Mouse (Mus musculus) limb, embryonic 12.5 days (tissue): Measurements from ENCODE around the gene 2610001J05Rik. TPM values are rescaled to one million over a fixed set of nuclear protein-coding genes. Genes with fewer than 3 reads are reported as not detected.
"Not testable (repeated sequence)": the region's sequence is repeated elsewhere in the genome, so short reads cannot be mapped to it uniquely, and the experiment has no call there.

Source experiments
- ATAC-seq: fragments of 200-750 bp; cut with Nextera tagmentation; 2 replicates; pipeline ENCODE4 v1.8.0; 2017; ENCODE audit warnings: low read depth, moderate TSS enrichment; ENCODE audit not compliant: insufficient number of reproducible peaks, insufficient read depth, low FRiP score, low TSS enrichment
- H3K27ac ChIP-seq: fragments of 300-500 bp; sonication (generic); 2 replicates; pipeline ENCODE4 v1.5.1; 2016; ENCODE audit warnings: mild to moderate bottlenecking, moderate library complexity
- H3K27me3 ChIP-seq: fragments of 300-500 bp; sonication (generic); 2 replicates; pipeline ENCODE4 v1.6.1; 2016; ENCODE audit warnings: mild to moderate bottlenecking, moderate library complexity
- H3K36me3 ChIP-seq: fragments of 300-500 bp; sonication (generic); 2 replicates; pipeline ENCODE4 v1.6.1; 2016; ENCODE audit warnings: mild to moderate bottlenecking, moderate library complexity
- H3K4me1 ChIP-seq: fragments of 300-500 bp; sonication (generic); replicated peaks from 2 replicates; pipeline ENCODE4 v1.6.1; 2016
- H3K4me2 ChIP-seq: fragments of 300-500 bp; sonication (generic); 2 replicates; pipeline ENCODE4 v1.6.1; 2016; ENCODE audit warnings: mild to moderate bottlenecking, moderate library complexity
- H3K4me3 ChIP-seq: fragments of 300-500 bp; sonication (generic); replicated peaks from 2 replicates; pipeline ENCODE4 v1.5.1; 2016; ENCODE audit warnings: mild to moderate bottlenecking
- H3K9ac ChIP-seq: fragments of 300-500 bp; sonication (generic); replicated peaks from 2 replicates; pipeline ENCODE4 v1.6.1; 2016; ENCODE audit warnings: mild to moderate bottlenecking, moderate library complexity
- H3K9me3 ChIP-seq: fragments of 300-500 bp; sonication (generic); 2 replicates; pipeline ENCODE4 v1.6.1; 2016; ENCODE audit warnings: mild to moderate bottlenecking, moderate library complexity
- WGBS: fragments of 180-500 bp; shearing (Covaris S2); methylation state at CpG from one replicate; pipeline ENCODE4 v1.1.7; 2016; 5-methylcytosine and 5-hydroxymethylcytosine counted together
- polyA plus RNA-seq: library from polyadenylated mRNA; unstranded; fragments of >200 nt; fragmentation: Nextera tagmentation; extraction: Ambion mirVana; gene quantifications from 2 replicates; pipeline ENCODE4 v1.2.1, GENCODE M21; 2016

The 2610001J05Rik gene
- polyA plus RNA-seq, 1 experiment from 2014 or later, result 99.3 TPM

DNA sequence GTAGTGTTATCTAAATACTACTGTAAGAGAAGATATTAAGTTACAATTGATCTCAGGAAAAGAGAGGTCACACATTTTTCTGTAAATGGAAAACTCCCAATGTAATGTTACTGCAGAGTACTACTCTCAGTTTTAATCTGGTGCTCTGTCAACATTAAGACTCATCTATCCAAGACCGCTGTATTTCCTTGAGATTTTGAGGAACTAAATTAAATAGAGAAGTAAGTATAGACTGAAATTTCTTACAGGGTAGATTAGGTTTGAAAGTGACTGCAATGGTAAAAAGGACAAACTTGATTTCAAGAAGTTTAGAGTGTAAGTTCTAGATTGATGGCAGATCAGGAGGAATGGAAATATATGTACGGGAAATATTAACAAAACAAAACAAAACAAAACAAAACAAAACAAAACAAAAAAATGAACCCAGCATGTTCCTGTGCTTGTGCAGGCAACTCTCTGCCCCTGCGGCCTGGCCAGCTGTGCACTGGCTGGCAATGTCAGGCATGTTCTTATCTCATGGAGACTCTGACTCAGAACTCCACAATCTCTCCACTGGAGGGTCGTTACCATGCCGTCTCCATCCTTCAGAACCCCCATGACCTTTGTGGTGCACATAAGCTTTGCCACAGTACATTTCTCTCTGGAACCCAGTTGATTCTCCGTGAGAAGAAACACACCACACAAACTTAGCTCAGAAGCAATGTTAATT, 11.3 kb downstream of the 2610001J05Rik start:
- no peaks in the 10 kb centered on the region for H3K27me3 ChIP-seq
- ATAC-seq, result no peak
- no peak overlapping the region for H3K27ac ChIP-seq
- H3K4me1 ChIP-seq, result no peaks in the 10 kb centered on the region
- H3K4me3 ChIP-seq, result no peak overlapping the region
- no peaks in the 10 kb centered on the region for H3K36me3 ChIP-seq
- H3K9me3 ChIP-seq, result no peaks in the 10 kb centered on the region
- H3K4me2 ChIP-seq, result no peak overlapping the region
- no peak overlapping the region for H3K9ac ChIP-seq
- WGBS, result 89% methylated on average over 6 of the region's 6 CpGs

DNA sequence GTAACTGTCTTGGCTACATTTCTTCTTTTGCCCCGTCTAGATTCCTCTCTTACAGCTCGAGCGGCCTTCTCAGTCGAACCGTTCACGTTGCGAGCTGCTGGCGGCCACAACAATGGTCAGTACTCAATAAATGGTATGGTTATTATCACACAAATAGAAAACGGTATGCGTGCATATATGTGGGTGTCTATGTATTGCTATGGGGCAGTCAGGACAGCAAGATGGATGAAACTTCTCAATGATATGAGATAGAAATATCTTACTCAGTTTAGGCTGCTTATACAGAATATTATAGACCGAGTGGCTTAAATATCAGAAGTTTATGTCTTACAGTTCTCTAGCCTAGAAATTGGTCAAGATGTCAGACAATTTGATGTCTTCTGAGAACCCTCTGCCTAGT, 17.1 kb downstream of the 2610001J05Rik start:
- Histone ChIP-seq H3K4me1 (no peaks in the 10 kb centered on the region), H3K9me3 (no peaks in the 10 kb centered on the region), H3K9ac (no peak overlapping the region), H3K4me2 (peak overlapping the region; percentile 27), H3K36me3 (no peaks in the 10 kb centered on the region), H3K27me3 (no peaks in the 10 kb centered on the region), H3K4me3 (no peak overlapping the region), H3K27ac (no peak overlapping the region)
- peak; percentile 42; the same call in 1 of the 2 replicates for ATAC-seq
- WGBS, result 26% methylated on average over 11 of the region's 11 CpGs

DNA sequence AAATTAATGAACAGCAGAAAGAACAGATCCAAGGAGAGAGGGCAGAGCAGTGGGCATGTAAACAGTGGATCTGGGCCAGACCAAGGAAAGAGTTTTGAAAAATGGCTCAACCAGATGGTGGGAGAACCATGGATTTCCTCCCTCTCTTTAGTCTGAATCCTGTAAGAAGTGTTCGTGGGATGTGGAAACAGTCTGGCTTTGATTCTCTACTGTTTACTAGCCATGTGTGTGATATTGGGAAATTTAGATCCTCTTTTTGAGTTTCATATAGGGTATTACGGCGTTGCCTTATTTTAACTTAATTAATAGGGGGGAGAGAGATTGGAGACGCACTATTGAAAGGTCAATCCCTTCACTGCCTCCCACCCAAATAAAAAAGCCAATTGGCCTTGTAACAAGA, 18.1 kb downstream of the 2610001J05Rik start:
- 59% methylated on average over 4 of the region's 4 CpGs for WGBS
- no peaks in the 10 kb centered on the region for H3K9me3 ChIP-seq
- no peaks in the 10 kb centered on the region for H3K4me1 ChIP-seq
- no peak for ATAC-seq
- no peaks in the 10 kb centered on the region for H3K27me3 ChIP-seq
- no peak overlapping the region for H3K27ac ChIP-seq
- H3K4me3 ChIP-seq, result no peak overlapping the region
- no peak overlapping the region for H3K4me2 ChIP-seq
- no peak overlapping the region for H3K9ac ChIP-seq
- H3K36me3 ChIP-seq, result no peaks in the 10 kb centered on the region

DNA sequence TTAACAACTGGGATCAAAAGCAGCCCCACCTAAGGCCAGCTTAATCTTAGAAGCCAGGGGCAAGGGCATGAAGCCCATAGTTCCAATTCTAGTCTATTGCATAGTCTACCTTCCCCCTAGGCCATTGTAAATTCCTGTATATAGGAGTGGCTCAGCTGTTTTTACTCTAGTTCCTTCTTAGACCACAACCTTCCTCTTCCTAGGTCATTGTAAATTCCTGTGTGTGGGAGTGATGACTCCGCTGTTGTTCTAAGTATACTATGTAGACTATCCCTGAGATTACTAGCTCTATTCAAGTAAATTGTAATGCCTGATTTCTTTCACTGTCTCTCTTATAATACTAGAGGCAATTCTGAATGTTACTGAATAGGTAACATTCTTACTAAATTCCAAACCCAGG, 25.3 kb downstream of the 2610001J05Rik start:
- ATAC-seq, H3K9ac ChIP-seq, H3K9me3 ChIP-seq, H3K4me3 ChIP-seq, H3K36me3 ChIP-seq, H3K4me2 ChIP-seq, H3K27ac ChIP-seq, H3K4me1 ChIP-seq, H3K27me3 ChIP-seq: not testable (repeated sequence)
- WGBS, result 84% methylated on average over 1 of the region's 1 CpGs

DNA sequence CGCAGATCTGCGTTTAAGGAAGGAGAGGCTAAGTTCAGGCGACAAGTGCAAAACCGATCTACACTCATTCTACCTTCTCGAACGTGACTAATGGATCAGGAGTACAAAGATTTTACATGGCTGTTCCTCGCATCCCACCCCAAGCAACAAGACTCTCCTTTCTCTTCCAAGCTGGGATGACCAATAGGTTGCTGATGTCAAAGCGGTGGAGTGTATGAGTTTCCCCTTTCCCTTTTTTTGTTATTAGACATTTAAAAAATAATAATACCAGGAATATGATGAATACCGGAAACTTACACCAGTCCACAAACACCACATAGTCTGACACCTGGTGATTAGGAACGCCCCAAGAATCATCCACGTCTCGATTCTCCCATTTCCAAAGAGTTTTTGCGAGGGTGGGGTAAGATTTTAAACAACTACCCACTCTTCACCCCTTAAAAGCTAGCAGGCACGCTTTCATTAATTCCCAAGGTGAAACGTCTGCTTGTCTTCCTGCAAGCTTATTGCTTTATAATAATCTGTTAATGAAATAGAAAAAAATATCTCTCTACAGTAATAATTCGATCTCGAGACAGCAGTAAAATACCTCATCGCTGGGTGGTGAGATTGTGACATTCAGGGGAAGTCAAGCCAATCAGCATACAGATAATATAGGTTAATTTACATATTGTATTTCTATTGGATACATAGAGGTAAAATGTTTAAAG, 31.8 kb downstream of the 2610001J05Rik start, which contains the start of gene Gpr85:
Gene Gpr85 (minus strand): TSS at position 598 of the 710 bp plus-strand sequence.
- no peak for ATAC-seq
- H3K9me3 ChIP-seq, result no peaks in the 10 kb centered on the region
- H3K4me2 ChIP-seq, result peak within 1 kb of the TSS; percentile 78
- no peaks in the 10 kb centered on the region for H3K36me3 ChIP-seq
- peaks cover 3% of the 10 kb centered on the region; the same call in 1 of the 2 replicates for H3K4me1 ChIP-seq
- H3K4me3 ChIP-seq, result peak within 1 kb of the TSS; percentile 61
- H3K27ac ChIP-seq, result peak within 1 kb of the TSS; percentile 86
- H3K27me3 ChIP-seq, result peaks cover 7% of the 10 kb centered on the region; the same call in 1 of the 2 replicates
- peak within 1 kb of the TSS; percentile 84 for H3K9ac ChIP-seq
- 40% methylated on average over 18 of the region's 18 CpGs for WGBS

DNA sequence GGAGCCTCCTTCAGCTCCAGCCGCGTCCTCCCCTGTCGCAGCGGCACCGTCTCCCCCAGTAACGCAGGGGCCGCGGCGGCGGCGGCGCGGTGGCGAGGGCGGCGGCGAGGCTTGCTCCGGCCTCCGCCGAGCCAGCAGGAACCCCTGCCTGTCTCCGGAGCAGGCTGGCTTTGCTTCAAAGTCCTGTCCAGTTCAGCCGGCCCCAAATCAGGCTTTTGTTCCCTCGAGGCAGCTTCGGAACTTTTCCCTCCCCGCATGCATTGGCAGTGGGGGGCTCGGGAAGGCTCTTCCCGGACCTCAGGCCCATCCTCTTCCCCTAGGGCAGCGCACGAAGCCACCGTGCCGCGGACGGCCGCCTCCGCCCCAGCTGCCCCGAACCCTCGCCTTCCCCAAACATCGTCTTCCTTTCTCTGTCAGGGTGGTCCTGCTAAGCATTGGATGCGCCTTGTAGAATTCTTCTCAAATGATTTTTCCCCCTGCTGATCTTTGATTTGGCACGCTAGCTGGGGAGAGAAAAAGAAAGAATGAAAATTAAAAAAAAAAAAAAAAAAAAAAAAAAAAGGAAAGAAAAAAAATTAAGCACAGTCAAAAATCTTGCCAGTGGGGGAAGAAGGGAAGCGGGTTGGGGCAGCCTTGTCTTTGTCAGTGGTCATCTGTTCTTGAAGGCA, 32.5 kb downstream of the 2610001J05Rik start:
- under 1% methylated on average over 41 of the region's 41 CpGs for WGBS
- H3K36me3 ChIP-seq, result no peaks in the 10 kb centered on the region
- H3K4me2 ChIP-seq, result peak overlapping the region; percentile 78
- no peaks in the 10 kb centered on the region for H3K9me3 ChIP-seq
- peak; percentile 75 for ATAC-seq
- H3K4me3 ChIP-seq, result peak overlapping the region; percentile 61
- peak overlapping the region; percentile 86 for H3K27ac ChIP-seq
- peaks cover 3% of the 10 kb centered on the region; the same call in 1 of the 2 replicates for H3K4me1 ChIP-seq
- H3K27me3 ChIP-seq, result peaks cover 7% of the 10 kb centered on the region; the same call in 1 of the 2 replicates
- peak overlapping the region; percentile 84 for H3K9ac ChIP-seq

DNA sequence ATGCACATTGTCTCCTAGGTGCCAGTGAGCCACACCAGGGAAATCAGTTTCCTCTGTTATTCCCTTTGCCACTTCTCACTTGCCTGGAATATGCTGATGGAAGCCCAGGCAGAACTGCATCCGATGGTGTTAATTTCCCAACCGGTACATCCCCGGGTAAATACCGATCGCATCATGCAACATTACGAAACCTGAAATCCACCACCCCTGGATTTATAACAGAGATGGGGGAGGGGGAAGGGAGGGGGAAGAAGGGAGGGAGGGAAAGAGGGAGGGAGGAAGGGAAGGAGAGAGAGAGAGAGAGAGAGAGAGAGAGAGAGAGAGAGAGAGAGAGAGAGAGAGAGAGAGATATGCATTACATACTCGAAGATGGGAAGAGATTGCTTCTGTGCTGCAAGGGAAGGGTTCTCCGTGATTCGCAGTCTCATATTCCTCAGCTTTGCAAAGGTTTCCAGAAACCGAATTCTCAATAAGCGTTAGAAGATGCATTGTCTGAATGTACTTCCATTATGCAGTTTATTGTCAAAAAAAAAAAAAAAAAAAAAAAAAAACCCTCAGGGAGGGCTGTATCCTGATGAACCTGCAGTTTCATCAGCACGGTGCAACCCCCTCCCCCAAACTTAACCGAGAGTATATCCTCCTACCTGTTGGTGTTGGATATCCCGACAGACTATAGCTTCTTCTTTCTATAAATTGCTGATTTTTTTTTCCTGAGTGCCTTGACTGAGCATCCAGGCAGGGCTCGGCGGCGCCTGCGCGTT, 33.2 kb downstream of the 2610001J05Rik start:
- peak overlapping the region; percentile 61 for H3K4me3 ChIP-seq
- H3K4me2 ChIP-seq, result peak overlapping the region; percentile 78
- WGBS, result 1% methylated on average over 19 of the region's 19 CpGs
- no peaks in the 10 kb centered on the region for H3K9me3 ChIP-seq
- H3K36me3 ChIP-seq, result no peaks in the 10 kb centered on the region
- peaks cover 3% of the 10 kb centered on the region; the same call in 1 of the 2 replicates for H3K4me1 ChIP-seq
- peak overlapping the region; percentile 86 for H3K27ac ChIP-seq
- ATAC-seq, result peak; percentile 79
- peak overlapping the region; percentile 84 for H3K9ac ChIP-seq
- H3K27me3 ChIP-seq, result peaks cover 7% of the 10 kb centered on the region; the same call in 1 of the 2 replicates

DNA sequence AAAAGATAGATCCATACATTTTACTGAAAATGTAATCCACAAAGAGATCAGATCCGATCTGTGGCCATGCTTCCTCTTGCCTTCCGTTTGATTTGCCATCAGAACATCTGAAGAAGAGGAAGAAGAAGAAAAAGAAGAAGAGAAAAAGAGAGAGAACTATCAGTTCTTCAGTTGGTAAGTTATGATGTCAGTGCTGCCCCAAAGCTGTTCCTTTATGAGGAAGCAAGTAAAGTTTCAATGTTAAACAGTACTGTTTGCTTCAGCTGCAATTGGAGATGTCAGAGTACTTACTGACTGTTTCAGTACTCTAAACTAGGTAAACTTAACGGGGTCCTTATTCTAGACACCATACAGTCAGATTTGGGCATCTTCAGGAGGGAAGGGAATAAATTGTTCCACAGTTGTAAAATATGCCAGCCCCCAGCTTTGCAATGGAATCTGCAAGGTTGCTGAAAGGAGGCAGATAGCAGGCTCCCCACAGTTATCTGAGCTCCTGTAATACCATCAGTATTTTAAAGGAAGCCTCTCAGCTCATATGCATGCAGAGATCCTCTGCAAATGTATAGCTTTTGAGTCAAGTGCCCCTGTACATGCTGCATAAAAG, 34.2 kb downstream of the 2610001J05Rik start:
- WGBS, result 72% methylated on average over 3 of the region's 3 CpGs
- 0 out of 2 replicates have a peak overlapping the region, but pooled peaks have one; percentile 78 for H3K4me2 ChIP-seq
- no peak overlapping the region for H3K9ac ChIP-seq

DNA sequence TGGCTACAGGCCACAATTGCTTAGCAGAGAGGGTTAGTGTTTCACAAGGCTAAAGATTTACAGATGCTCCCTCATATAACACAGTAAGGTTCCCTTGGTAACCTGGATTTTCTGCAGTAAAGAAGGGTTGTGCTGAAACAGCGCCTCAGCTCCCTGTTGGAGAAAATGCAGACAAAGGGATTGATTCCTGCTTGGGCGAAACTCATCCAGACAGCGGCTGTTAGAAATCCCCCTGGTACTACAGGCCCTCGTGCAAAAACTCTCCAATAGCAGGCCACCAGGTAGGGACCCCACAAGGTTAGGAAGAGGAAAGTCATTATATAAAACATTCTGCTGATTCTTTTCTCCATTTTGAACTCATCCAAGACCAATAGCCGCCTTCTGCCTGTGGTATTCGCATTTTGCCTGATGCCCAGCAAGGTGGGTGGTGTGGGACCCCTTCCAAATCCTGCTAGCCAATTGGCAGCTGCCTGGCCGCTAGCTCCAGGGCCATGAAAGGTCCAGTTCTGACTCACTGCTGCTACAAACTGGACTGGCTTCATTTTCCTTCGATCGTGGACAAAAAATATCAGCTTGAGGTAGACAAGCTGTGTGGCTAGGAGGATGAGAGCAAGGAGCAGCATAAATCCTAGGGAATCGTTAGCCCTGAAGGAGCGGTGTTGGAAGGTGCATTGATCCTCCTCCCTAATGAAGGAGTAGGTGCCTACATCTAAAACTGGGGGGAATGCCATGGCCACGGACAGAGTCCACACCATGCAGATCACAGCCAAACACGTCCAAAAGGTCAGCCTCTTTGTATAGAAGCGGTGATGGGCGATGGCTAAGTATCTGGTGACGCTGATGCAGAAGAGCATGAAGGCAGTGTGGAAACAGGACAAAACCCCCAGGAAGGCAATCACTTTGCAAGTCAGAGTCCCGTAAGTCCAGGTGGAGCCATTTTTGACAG, 35.3 kb downstream of the 2610001J05Rik start:
- peaks cover 7% of the 10 kb centered on the region; the same call in 1 of the 2 replicates for H3K27me3 ChIP-seq
- H3K4me2 ChIP-seq, result peak overlapping the region; percentile 2; the same call in 1 of the 2 replicates
- H3K4me1 ChIP-seq, result peaks cover 3% of the 10 kb centered on the region; the same call in 1 of the 2 replicates
- H3K4me3 ChIP-seq, result no peak overlapping the region
- H3K9me3 ChIP-seq, result no peaks in the 10 kb centered on the region
- 67% methylated on average over 17 of the region's 17 CpGs for WGBS
- peak; percentile 53; the same call in 1 of the 2 replicates for ATAC-seq
- H3K27ac ChIP-seq, result peak overlapping the region; percentile 50; the same call in 1 of the 2 replicates
- H3K36me3 ChIP-seq, result no peaks in the 10 kb centered on the region
- H3K9ac ChIP-seq, result no peak overlapping the region

More for the DNA sequence above, 34.2 kb downstream of the 2610001J05Rik start:
- Histone ChIP-seq H3K36me3 (no peaks in the 10 kb centered on the region), H3K4me3 (no peak overlapping the region), H3K27ac (no peak overlapping the region), H3K27me3 (peaks cover 7% of the 10 kb centered on the region; the same call in 1 of the 2 replicates), H3K9me3 (no peaks in the 10 kb centered on the region), H3K4me1 (peaks cover 3% of the 10 kb centered on the region; the same call in 1 of the 2 replicates)
- no peak for ATAC-seq
